Mouse (Mus musculus): Measurements from ENCODE around the gene 4921524J17Rik. TPM values are rescaled to one million over a fixed set of nuclear protein-coding genes. Genes with fewer than 3 reads are reported as not detected.

4921524J17Rik gene
- total and polyA plus RNA-seq, 3 experiments, result 14.6 to 21.9 TPM; not detected in 1

DNA sequence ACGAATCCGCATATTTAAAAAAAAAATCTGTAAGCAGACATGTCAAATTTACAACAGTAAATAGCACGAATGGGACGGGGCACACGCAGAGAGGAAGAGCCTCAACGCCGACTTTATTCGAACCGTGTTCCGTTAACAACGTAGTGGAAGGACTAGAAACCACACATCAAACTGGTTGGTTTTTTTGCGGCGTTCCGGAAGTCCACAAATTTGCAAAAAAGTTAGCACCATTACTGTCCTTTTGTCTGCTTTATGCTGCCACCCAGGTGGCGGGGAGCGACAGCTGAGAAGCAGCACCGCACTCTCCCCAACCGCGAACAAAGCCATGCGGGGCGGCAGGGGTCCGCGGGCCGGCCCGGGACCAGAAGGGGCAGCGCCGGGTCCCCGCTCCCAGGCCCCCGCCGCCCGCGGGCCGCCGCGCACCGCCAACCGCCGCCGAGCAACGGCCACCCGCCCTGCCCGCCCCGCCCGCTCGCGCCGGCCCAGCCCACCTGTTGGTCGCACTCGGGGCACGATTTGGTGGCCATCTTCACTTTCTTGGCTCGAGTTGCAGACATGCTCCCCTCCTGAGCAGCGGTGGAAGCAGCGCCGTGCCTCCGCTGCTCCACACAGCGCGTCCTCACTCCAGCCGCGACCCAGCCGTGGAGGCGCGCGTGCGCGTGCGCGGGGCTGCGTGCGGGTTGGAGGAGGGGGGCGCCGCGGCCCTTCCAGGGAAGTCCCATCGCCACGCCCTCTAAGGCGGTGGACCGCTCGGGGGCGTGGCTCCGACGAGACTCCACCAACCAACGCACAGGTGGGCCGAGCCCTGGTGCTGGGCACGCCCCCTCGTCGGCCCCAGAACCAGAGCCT lies at the start of gene 4921524J17Rik (continued):
- TF ChIP-seq MYB (IDR thresholded peaks at IDR 0.05; ENCODE audit: low read depth, low read length) (no peak), ZKSCAN1 (IDR thresholded peaks at IDR 0.05; ENCODE audit: low read depth, low read length) (no peak), RCOR1 (IDR thresholded peaks at IDR 0.05; ENCODE audit: low read depth, low read length) (0 out of 2 replicates have a peak, but pooled peaks have one; percentile 6), GABPA (IDR thresholded peaks at IDR 0.05; ENCODE audit: low read depth, low read length) (no peak), NELFE (IDR thresholded peaks at IDR 0.05; ENCODE audit: low read depth, low read length) (peak; percentile 83)

DNA sequence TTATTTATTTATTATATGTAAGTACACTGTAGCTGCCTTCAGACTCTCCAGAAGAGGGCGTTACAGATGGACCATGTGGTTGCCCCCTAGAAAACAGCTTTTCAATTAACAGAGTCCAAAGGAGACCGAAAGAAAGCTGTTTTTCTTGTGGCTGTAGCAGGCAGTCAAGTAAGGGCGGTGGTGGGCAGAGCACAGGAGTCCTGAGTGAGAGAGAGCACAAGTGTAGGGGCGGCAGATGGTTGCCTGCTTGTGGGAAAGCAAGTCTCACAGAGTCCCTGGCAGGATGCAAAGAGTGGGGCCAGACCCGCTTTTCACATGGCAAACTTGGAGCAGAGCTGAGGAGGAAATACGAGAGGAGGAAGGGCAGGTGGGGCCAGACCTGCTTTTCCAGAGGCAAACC lies 49.8 kb upstream of the 4921524J17Rik start:
- H3K4me3 ChIP-seq (ENCODE audit: control insufficient read depth in 1 of 2, insufficient read depth in 1 of 2, low read depth in 2 of 2, low read length in 2 of 2), result no peak overlapping the region
- H3K79me2 ChIP-seq (ENCODE audit: control insufficient read depth, insufficient read depth, low read length, poor library complexity), result no peaks in the 10 kb centered on the region
- H3K27me3 ChIP-seq (ENCODE audit: control insufficient read depth in 1 of 2, insufficient read depth in 2 of 2, low read length in 2 of 2), result no peaks in the 10 kb centered on the region; a peak in 1 of 4 replicates
- TF ChIP-seq KAT2A (conservative IDR thresholded peaks at IDR 0.05; ENCODE audit: low read depth, low read length), result no peak
- TF ChIP-seq MAX (IDR thresholded peaks at IDR 0.05; ENCODE audit: low read length), result no peak
- no peak for TF ChIP-seq RAD21 (IDR thresholded peaks at IDR 0.05; ENCODE audit: low read depth, low read length)
- no peak for TF ChIP-seq ZC3H11A (IDR thresholded peaks at IDR 0.05; ENCODE audit: low read depth, low read length)
- no peak for TF ChIP-seq MXI1 (IDR thresholded peaks at IDR 0.05; ENCODE audit: low read depth, low read length)
- no peak for TF ChIP-seq GABPA (IDR thresholded peaks at IDR 0.05; ENCODE audit: low read depth, low read length)
- TF ChIP-seq UBTF (IDR thresholded peaks at IDR 0.05; ENCODE audit: borderline replicate concordance, insufficient read depth, low read depth, low read length), result no peak
- TF ChIP-seq NRF1 (IDR thresholded peaks at IDR 0.05; ENCODE audit: insufficient read depth, low read depth, low read length, poor library complexity, severe bottlenecking), result no peak
- no peak for TF ChIP-seq USF2 (IDR thresholded peaks at IDR 0.05; ENCODE audit: borderline replicate concordance in 1 of 2, insufficient read depth in 1 of 2, low read depth in 1 of 2, low read length in 2 of 2)
- no peak for TF ChIP-seq TCF12 (IDR thresholded peaks at IDR 0.05; ENCODE audit: low read depth, low read length)
- TF ChIP-seq CTCF (IDR thresholded peaks at IDR 0.05 in 2 of 3, conservative IDR thresholded peaks at IDR 0.05 in 1 of 3; ENCODE audit: control insufficient read depth in 1 of 3, insufficient read depth in 1 of 3, low read depth in 2 of 3, low read length in 3 of 3, poor library complexity in 1 of 3, severe bottlenecking in 1 of 3), result no peak
- H3K4me1 ChIP-seq (ENCODE audit: control insufficient read depth in 1 of 2, insufficient read depth in 2 of 2, low read length in 2 of 2), result no peaks in the 10 kb centered on the region
- H3K27ac ChIP-seq (ENCODE audit: control insufficient read depth, low read depth, low read length), result no peak overlapping the region
- no peak for DNase-seq (ENCODE audit: low read depth, low spot score)
- H3K36me3 ChIP-seq (ENCODE audit: control insufficient read depth in 1 of 2, insufficient read depth in 2 of 2, low read length in 2 of 2), result no peaks in the 10 kb centered on the region
- no peaks in the 10 kb centered on the region for H3K9me3 ChIP-seq (replicated peaks; ENCODE audit: insufficient read depth, low read length)
- no peak overlapping the region for H3K9ac ChIP-seq (ENCODE audit: control insufficient read depth, low read depth, low read length, poor library complexity, severe bottlenecking)

DNA sequence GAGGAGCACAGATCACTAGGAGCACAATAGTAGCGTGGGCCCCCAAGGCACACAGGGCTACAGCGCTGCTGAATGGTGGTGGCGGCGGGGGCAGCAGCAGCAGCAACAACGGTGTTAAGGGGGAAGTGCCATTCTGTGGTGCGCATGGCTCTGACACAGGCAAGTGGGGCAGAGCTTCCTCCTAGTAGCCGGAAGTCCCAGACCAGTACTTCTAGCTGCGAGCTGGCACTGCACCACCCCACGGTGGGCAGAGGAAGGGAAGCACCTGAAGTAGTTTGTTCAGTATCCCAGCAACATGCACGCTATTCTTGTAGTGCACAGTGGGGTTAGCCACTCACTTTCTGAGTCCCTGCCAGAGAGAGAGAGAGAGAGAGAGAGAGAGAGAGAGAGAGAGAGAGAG lies 49.3 kb upstream of the 4921524J17Rik start:
- no peaks in the 10 kb centered on the region for H3K79me2 ChIP-seq (ENCODE audit: control insufficient read depth, insufficient read depth, low read length, poor library complexity)
- no peak overlapping the region for H3K4me3 ChIP-seq (ENCODE audit: control insufficient read depth in 1 of 2, insufficient read depth in 1 of 2, low read depth in 2 of 2, low read length in 2 of 2)
- no peaks in the 10 kb centered on the region for H3K36me3 ChIP-seq (ENCODE audit: control insufficient read depth in 1 of 2, insufficient read depth in 2 of 2, low read length in 2 of 2)
- no peak overlapping the region for H3K9ac ChIP-seq (ENCODE audit: control insufficient read depth, low read depth, low read length, poor library complexity, severe bottlenecking)
- H3K27ac ChIP-seq (ENCODE audit: control insufficient read depth, low read depth, low read length), result no peak overlapping the region
- no peaks in the 10 kb centered on the region for H3K4me1 ChIP-seq (ENCODE audit: control insufficient read depth in 1 of 2, insufficient read depth in 2 of 2, low read length in 2 of 2)
- H3K9me3 ChIP-seq (replicated peaks; ENCODE audit: insufficient read depth, low read length), result no peaks in the 10 kb centered on the region
- DNase-seq (ENCODE audit: low read depth, low spot score), result no peak
- H3K27me3 ChIP-seq (ENCODE audit: control insufficient read depth in 1 of 2, insufficient read depth in 2 of 2, low read length in 2 of 2), result no peaks in the 10 kb centered on the region; a peak in 1 of 4 replicates
- no peak for TF ChIP-seq EP300 (IDR thresholded peaks at IDR 0.05; ENCODE audit: low read depth in 1 of 2, low read length in 2 of 2)
- TF ChIP-seq GATA1 (IDR thresholded peaks at IDR 0.05; ENCODE audit: low read depth, low read length), result no peak
- TF ChIP-seq NELFE (IDR thresholded peaks at IDR 0.05; ENCODE audit: low read depth, low read length), result no peak
- TF ChIP-seq CHD1 (IDR thresholded peaks at IDR 0.05; ENCODE audit: low read depth, low read length), result no peak
- TF ChIP-seq TBP (IDR thresholded peaks at IDR 0.05; ENCODE audit: low read depth, low read length), result no peak
- no peak for TF ChIP-seq MEF2A (IDR thresholded peaks at IDR 0.05; ENCODE audit: extremely low read depth, insufficient replicate concordance, low read depth, low read length, poor library complexity, severe bottlenecking)
- TF ChIP-seq ZNF384 (IDR thresholded peaks at IDR 0.05; ENCODE audit: low read depth, low read length), result no peak
- no peak for TF ChIP-seq UBTF (IDR thresholded peaks at IDR 0.05; ENCODE audit: borderline replicate concordance, insufficient read depth, low read depth, low read length)
- TF ChIP-seq NRF1 (IDR thresholded peaks at IDR 0.05; ENCODE audit: insufficient read depth, low read depth, low read length, poor library complexity, severe bottlenecking), result no peak
- no peak for TF ChIP-seq MYB (IDR thresholded peaks at IDR 0.05; ENCODE audit: low read depth, low read length)
- no peak for TF ChIP-seq POLR2AphosphoS2 (IDR thresholded peaks at IDR 0.05; ENCODE audit: low read length)
- TF ChIP-seq CTCF (IDR thresholded peaks at IDR 0.05 in 2 of 3, conservative IDR thresholded peaks at IDR 0.05 in 1 of 3; ENCODE audit: control insufficient read depth in 1 of 3, insufficient read depth in 1 of 3, low read depth in 2 of 3, low read length in 3 of 3, poor library complexity in 1 of 3, severe bottlenecking in 1 of 3), result no peak
- TF ChIP-seq ZMIZ1 (IDR thresholded peaks at IDR 0.05; ENCODE audit: low read depth, low read length), result no peak
- TF ChIP-seq CHD2 (IDR thresholded peaks at IDR 0.05; ENCODE audit: low read length), result no peak
- TF ChIP-seq SIN3A (IDR thresholded peaks at IDR 0.05; ENCODE audit: low read length), result no peak
- no peak for TF ChIP-seq RCOR1 (IDR thresholded peaks at IDR 0.05; ENCODE audit: low read depth, low read length)
- no peak for TF ChIP-seq MAFK (IDR thresholded peaks at IDR 0.05; ENCODE audit: borderline replicate concordance, low read depth, low read length)

All from MEL (cell line).